Mouse (Mus musculus) heart, adult 2 months (tissue): ENCODE measurements around the gene Znhit3.

Experiments used
- CTCF ChIP-seq: fragments of 200-600 bp; IDR thresholded peaks from 2 replicates; pipeline ENCODE4 v1.8.1; 2022; ENCODE audit warnings: antibody characterized with exemption, mild to moderate bottlenecking, moderate library complexity
- EP300 ChIP-seq: fragments of 200-500 bp; IDR thresholded peaks from 2 replicates; pipeline ENCODE4 v1.6.1; 2011; ENCODE audit warnings: low read depth, low read length, control low read depth; ENCODE audit not compliant: insufficient read depth
- POLR2A ChIP-seq: fragments of 200-500 bp; IDR thresholded peaks from 2 replicates; pipeline ENCODE4 v1.6.1; 2011; ENCODE audit warnings: mild to moderate bottlenecking, low read depth, low read length, control low read depth; ENCODE audit not compliant: insufficient read depth

DNA sequence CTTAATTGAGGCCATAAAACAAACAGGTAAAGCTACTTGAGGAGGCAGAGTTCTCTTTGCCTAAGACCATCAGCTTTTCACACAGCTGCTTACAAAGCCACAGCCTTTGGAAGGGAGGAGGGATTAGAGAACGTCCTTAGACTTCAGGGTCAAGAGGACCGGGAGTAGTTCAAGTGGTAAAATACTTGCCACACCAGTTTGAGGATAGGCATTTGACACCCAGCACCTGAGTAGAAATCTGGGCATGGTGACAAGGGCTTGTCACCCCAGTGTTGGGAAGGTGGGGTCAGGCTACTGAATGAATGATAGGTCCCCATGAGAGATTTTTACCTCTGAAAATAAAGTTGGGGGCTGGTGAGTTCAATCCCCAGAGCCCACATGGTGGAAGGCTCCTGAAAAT, 36.4 kb upstream of the Znhit3 start:
- TF ChIP-seq CTCF (no peak), EP300 (no peak), POLR2A (no peak)
